Mouse (Mus musculus) thymus, adult 2 months (tissue): ENCODE measurements around the gene Trim80. TPM values are rescaled to one million over a fixed set of nuclear protein-coding genes. Genes with fewer than 3 reads are reported as not detected.
"Not testable (repeated sequence)": the region's sequence is repeated elsewhere in the genome, so short reads cannot be mapped to it uniquely, and the experiment has no call there.

ENCODE experiments used
- DNase-seq: peaks from one replicate; pipeline ENCODE4 v3.0.0; 2021
- H3K27ac ChIP-seq: fragments of 200-500 bp; 2 replicates; pipeline ENCODE4 v1.5.1; 2012; ENCODE audit warnings: low read length, control low read depth; ENCODE audit not compliant: control insufficient read depth, insufficient read depth
- H3K27me3 ChIP-seq: fragments of 200-500 bp; 2 replicates; pipeline ENCODE4 v1.6.1; 2012; ENCODE audit warnings: mild to moderate bottlenecking, low read length, moderate library complexity, mixed read lengths; ENCODE audit not compliant: control insufficient read depth, insufficient read depth
- H3K36me3 ChIP-seq: fragments of 200-500 bp; 2 replicates; pipeline ENCODE4 v1.6.1; 2012; ENCODE audit warnings: mild to moderate bottlenecking, low read length, moderate library complexity; ENCODE audit not compliant: control insufficient read depth, insufficient read depth
- H3K4me1 ChIP-seq: fragments of 200-500 bp; replicated peaks from 2 replicates; pipeline ENCODE4 v1.6.1; 2012; ENCODE audit warnings: low read length; ENCODE audit not compliant: control insufficient read depth, insufficient read depth
- H3K4me3 ChIP-seq: fragments of 200-500 bp; 2 replicates; pipeline ENCODE4 v1.5.1; 2012; ENCODE audit warnings: mild to moderate bottlenecking, low read length, control low read depth, moderate library complexity; ENCODE audit not compliant: control insufficient read depth, insufficient read depth
- CTCF ChIP-seq: fragments of 200-500 bp; IDR thresholded peaks from 2 replicates; pipeline ENCODE4 v1.5.1; 2012; ENCODE audit warnings: mild to moderate bottlenecking, control low read depth, low read length, moderate library complexity, borderline replicate concordance; ENCODE audit not compliant: control insufficient read depth, poor library complexity, insufficient read depth; ENCODE audit errors: extremely low read depth
- POLR2A ChIP-seq: fragments of 200-500 bp; IDR thresholded peaks from 2 replicates; pipeline ENCODE4 v1.6.1; 2012; ENCODE audit warnings: mild to moderate bottlenecking, low read length, control low read depth, moderate library complexity; ENCODE audit not compliant: control insufficient read depth, poor library complexity, insufficient read depth; ENCODE audit errors: extremely low read depth
- WGBS: fragments of 180-500 bp; shearing (Covaris S2); methylation state at CpG from one replicate; pipeline ENCODE4 v1.1.7; 2018; 5-methylcytosine and 5-hydroxymethylcytosine counted together
- polyA plus RNA-seq: library from polyadenylated mRNA; depleted of rRNA; stranded (reverse); fragments of >200 nt; gene quantifications from 2 replicates; pipeline ENCODE4 v1.2.3, GENCODE M21; 2012

Trim80 gene
- polyA plus RNA-seq, 1 experiment, result 0.80 TPM

- Histone ChIP-seq H3K27me3 (no peaks in the 10 kb centered on the region), H3K27ac (peak overlapping the region; percentile 99), H3K4me1 (peaks cover 47% of the 10 kb centered on the region), H3K36me3 (no peaks in the 10 kb centered on the region), H3K4me3 (no peak overlapping the region)
- 4% methylated on average over 8 of the region's 8 CpGs for WGBS
- DNase-seq, result peak; percentile 86
- TF ChIP-seq CTCF, result no peak
- 0 out of 2 replicates have a peak, but pooled peaks have one; percentile 26 for TF ChIP-seq POLR2A
These were observed 11.5 kb downstream of the Trim80 start for GRCm38 (mm10) chr11:115451781-115452241.

- Histone ChIP-seq H3K27ac (peak overlapping the region; percentile 99), H3K36me3 (no peaks in the 10 kb centered on the region), H3K4me3 (no peak overlapping the region), H3K4me1 (peaks cover 51% of the 10 kb centered on the region), H3K27me3 (no peaks in the 10 kb centered on the region)
- 4% methylated on average over 7 of the region's 7 CpGs for WGBS
- TF ChIP-seq POLR2A (no peak), CTCF (no peak)
- no peak for DNase-seq
These were observed 12.0 kb downstream of the Trim80 start for GRCm38 (mm10) chr11:115452281-115452860.

- Histone ChIP-seq H3K36me3 (no peaks in the 10 kb centered on the region), H3K4me1 (peaks cover 60% of the 10 kb centered on the region), H3K27ac (peak overlapping the region; percentile 99), H3K4me3 (no peak overlapping the region), H3K27me3 (no peaks in the 10 kb centered on the region)
- DNase-seq, result no peak
- no peak for TF ChIP-seq POLR2A
- 0 out of 2 replicates have a peak, but pooled peaks have one; percentile 33 for TF ChIP-seq CTCF
- 61% methylated on average over 4 of the region's 4 CpGs for WGBS
These were observed 13.0 kb downstream of the Trim80 start for GRCm38 (mm10) chr11:115453306-115453705.

GRCm38 (mm10) chr11:115454822-115455221 is 14.5 kb downstream of the Trim80 start:
- peaks cover 66% of the 10 kb centered on the region for H3K4me1 ChIP-seq
- not testable (repeated sequence) for H3K4me3 ChIP-seq, DNase-seq, H3K27me3 ChIP-seq, H3K36me3 ChIP-seq, H3K27ac ChIP-seq
- WGBS, result 95% methylated on average over 6 of the region's 6 CpGs

GRCm38 (mm10) chr11:115455619-115456018 is 15.3 kb downstream of the Trim80 start:
- WGBS, result 96% methylated on average over 15 of the region's 15 CpGs
- TF ChIP-seq POLR2A (no peak), CTCF (peak; percentile 35; the same call in 1 of the 2 replicates)
- DNase-seq, result no peak
- H3K27ac ChIP-seq, result no peak overlapping the region
- H3K4me3 ChIP-seq, result no peak overlapping the region
- peaks cover 59% of the 10 kb centered on the region for H3K4me1 ChIP-seq
- H3K36me3 ChIP-seq, result no peaks in the 10 kb centered on the region
- H3K27me3 ChIP-seq, result no peaks in the 10 kb centered on the region

- H3K4me1 ChIP-seq, result peaks cover 63% of the 10 kb centered on the region
- TF ChIP-seq CTCF, result no peak
- no peak for TF ChIP-seq POLR2A
- H3K36me3 ChIP-seq, result no peaks in the 10 kb centered on the region
- H3K27me3 ChIP-seq, result no peaks in the 10 kb centered on the region
- DNase-seq, result no peak
- 94% methylated on average over 5 of the region's 5 CpGs for WGBS
- no peak overlapping the region for H3K27ac ChIP-seq
- no peak overlapping the region for H3K4me3 ChIP-seq
These were observed 15.8 kb downstream of the Trim80 start for GRCm38 (mm10) chr11:115456182-115456581.

- 50% methylated on average over 6 of the region's 6 CpGs for WGBS
- Histone ChIP-seq H3K27me3 (no peaks in the 10 kb centered on the region), H3K27ac (no peak overlapping the region), H3K4me3 (no peak overlapping the region), H3K36me3 (no peaks in the 10 kb centered on the region), H3K4me1 (peaks cover 62% of the 10 kb centered on the region)
- TF ChIP-seq POLR2A (no peak), CTCF (no peak)
- DNase-seq, result no peak
These were observed 17.1 kb downstream of the Trim80 start for GRCm38 (mm10) chr11:115457405-115457804.
